Mouse (Mus musculus): Measurements from ENCODE around the gene Dnah5. TPM values are rescaled to one million over a fixed set of nuclear protein-coding genes. Genes with fewer than 3 reads are reported as not detected.

Dnah5 gene
- under 1 TPM; 0.02 to 0.07 TPM for total RNA-seq (2021)
- long read RNA-seq, experiment 1: 0 reads
- long read RNA-seq, experiment 2: 0 reads

DNA sequence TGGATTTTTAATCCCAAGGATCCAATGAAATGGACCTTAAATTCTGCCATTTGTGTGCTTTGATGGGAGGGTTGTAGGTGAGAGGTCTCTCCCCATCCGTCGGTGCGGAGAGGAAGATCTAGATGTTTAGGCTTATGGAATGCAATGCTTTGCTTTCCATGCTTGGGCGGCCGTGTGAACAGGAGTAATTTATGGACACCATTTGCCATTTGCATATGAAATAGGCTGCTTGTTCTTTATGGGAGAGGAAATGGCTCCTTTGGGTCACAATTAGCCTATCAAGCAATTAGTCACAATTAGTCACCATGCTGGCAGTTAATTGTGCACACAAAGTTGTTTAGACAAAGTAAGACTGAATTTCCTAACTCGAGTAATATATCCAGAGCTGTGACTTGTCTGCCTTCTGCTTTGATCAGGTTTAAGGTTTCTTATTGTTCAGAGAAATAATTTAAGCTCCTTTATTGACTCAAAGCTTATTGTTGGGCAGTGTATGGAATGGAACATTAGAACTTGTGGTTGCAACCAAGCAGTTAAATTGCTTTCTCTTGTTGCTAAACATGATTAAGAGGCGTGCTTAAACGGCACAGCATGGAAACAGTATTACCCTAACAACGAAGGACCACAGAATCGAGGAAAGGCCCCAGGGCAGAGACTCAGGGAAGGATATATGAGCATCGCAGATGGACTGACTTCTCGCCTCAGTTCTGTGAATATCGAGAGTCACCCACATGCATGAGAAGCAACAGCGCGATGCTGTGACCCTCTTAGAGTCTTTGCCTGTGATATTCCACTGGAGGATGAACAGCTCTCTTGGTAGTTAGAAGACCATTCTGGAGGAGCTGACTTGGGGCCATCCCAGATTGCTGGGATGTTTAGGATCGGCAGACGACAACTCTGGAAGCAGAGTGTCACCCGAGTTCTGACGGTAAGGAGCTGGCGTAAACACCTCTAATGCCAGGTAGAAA, at the start of gene Dnah5:
Gene Dnah5, plus strand, starts transcription at position 642 of the 965 bp plus-strand sequence.
- DNase-seq: no peak

- peak; percentile 14 for DNase-seq
Measured at GRCm38 (mm10) chr15:28154822-28155501, 48.6 kb upstream of the Dnah5 start.

DNA sequence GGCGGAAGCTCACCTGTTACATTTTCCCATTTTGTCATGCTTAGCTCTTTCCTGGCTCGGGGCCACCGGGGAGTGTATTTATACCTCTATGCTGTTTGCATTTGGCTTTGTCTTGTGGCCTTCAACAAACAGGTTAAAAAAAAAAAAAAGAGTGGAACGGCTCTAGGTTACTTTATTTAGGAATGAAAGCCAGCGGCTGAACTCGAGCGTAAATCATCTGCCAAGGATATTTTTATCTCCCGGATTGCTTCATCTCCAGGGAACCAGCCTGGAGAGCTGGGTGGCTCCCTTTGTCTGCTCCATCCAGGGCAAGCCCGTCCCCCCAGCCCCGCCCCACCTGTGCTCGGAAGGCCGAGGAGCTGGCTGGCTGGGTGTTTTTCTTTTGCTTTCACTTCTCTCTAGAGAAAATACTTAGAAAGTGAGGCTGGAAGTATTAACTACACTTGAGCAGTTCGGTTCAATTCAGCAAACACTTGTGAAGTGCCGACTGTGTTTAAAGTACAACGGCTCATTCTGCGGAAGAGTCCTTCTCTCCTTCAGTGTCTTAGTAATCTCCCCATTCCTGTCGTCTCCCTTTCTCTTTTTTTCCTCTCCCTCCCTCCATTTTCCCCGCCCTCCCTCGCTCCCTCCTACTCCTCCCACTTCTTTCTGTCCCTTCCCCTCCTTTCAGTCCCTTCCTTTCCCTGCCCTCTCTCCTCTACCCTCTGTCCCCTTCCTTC, 44.6 kb upstream of the Dnah5 start:
- peak; percentile 43 for DNase-seq

DNA sequence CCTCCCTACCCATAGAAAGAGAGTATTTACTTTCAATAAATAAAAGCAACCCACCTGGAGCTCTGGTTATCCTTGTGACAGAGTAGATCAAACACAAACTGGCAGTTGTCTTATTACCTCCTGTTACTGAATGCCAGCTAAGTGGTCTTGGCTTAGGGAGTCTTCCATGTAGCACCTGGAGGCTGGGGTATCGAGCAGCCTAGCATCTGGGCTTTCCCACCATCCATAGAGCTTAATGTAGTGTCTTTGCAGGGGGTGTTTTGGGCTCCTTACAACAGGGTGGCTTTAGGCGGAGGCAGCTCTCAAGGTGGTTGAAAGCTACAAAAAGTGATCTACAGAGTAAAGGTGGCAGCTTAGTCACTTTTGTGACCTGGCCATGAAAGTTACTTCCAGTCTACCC, 41.3 kb upstream of the Dnah5 start:
- no peak for DNase-seq

DNA sequence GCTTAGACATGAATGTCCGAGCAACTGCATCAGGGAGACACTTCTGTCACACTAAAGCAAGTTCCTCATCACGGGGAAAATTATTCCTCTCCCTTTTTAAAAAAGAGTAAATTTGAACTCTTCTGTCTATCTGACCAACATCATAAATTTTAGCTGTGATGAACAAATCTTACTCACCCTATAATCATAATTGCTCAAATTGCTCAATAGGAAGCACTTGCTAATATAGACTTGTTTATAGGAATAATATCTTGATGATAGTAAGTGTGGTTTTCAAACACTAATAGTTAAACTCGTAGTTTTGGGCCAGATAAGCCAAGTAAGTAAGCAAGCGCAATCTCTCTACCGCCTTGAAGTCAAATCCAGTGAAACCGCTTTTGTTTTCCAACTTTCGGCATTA, 38.3 kb upstream of the Dnah5 start:
- DNase-seq: no peak

DNA sequence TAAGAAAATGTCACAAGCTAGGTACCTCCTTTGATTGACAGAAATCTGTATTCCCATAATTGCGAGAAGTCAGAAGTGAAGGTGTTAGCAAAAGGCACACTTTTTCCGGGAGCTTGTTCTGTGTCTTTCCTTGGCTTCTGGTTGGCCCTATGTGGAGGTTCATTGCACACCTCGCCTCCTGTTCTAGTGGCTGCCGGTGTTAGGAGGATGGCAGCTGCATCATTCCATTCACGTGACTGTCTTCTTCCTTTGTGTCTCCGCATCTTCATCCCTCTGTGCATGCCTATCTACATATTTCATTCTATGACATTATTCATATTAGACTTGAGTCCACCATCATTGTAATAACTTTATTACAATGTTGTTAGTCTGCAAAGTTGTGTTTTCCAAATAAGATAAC, 37.5 kb upstream of the Dnah5 start:
- no peak for DNase-seq

- DNase-seq: no peak
Measured at GRCm38 (mm10) chr15:28178951-28179350, 24.6 kb upstream of the Dnah5 start.

- no peak for DNase-seq
Measured at GRCm38 (mm10) chr15:28179556-28179955, 24.0 kb upstream of the Dnah5 start.

DNA sequence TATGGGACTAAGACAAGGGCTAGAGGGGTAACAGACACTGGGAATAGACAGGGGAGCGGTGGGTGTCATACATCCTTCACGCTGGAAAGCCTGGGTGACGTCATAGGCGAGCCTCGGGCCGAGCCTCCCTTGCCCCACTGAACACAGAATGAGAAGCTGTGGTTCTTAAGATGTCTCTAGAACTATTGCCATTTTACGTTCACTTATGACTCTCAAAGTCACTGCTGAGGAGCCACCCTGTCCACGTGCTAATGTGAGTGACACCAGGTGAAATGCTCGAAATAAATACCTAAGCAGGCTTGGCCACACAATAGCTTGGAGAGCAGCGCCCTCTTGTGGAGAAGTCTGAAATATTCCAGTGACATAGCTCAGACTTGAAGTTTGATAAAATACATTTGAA, 21.7 kb upstream of the Dnah5 start:
- peak; percentile 77 for DNase-seq

DNA sequence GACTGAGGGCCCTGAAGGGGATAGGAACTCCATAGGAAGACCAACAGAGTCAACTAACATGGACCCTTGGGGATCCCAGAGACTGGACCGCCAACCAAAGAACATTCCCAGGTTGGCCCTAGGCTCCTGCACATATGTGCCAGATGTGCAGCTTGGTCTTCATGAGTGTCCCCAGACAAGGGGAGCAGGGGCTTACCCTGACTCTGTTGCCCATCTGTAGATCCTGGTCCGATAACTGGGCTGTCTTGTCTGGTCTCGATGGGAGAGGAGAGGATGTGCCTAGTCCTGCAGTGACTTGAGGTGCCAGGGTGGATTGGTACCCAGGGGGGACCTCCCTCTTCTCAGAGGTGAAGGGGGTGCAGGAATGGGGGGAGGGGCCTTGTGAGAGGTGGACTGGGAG, 21.0 kb upstream of the Dnah5 start:
- DNase-seq: no peak

DNA sequence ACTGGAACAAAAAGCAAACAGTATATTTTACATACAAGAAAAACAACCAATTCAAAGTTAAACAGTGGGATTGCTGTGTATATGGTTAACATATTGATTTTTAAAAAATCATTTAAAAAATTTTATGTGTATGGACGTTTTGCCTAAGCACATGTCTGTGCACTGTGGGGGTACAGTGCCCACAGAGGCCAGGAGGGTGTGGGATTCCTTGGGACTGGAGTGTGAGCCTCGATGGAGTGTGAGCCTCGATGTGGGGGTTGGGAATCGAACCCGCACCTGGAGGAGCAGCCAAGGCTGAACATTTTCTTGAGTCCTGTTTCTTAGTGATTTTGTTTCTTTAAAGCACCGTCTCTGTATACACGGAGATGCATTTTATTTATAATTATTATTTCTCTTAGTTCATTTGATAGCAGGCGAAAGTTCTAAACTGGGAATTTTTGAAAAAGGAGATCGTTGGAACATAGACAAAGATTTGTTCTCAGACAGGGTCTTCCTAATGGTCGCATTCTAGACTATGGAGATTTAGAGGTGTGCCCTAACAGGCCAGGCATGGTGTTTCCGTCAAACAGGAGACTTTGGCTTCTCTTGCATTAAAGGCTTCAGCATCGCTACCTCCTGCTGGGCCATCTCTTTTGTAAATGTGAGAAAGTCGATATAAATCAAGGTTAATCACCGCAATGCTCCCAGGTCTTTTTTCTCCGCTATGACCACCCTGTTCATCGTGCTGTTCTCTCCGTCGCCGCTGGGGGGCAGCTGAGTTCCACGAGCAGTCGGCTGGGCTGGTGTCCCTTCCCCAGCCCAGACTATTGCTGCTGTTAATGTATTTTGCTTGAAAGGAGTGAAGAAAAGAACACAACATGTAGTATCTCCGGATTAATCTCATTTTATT, 15.8 kb upstream of the Dnah5 start:
- peak; percentile 78 for DNase-seq

DNA sequence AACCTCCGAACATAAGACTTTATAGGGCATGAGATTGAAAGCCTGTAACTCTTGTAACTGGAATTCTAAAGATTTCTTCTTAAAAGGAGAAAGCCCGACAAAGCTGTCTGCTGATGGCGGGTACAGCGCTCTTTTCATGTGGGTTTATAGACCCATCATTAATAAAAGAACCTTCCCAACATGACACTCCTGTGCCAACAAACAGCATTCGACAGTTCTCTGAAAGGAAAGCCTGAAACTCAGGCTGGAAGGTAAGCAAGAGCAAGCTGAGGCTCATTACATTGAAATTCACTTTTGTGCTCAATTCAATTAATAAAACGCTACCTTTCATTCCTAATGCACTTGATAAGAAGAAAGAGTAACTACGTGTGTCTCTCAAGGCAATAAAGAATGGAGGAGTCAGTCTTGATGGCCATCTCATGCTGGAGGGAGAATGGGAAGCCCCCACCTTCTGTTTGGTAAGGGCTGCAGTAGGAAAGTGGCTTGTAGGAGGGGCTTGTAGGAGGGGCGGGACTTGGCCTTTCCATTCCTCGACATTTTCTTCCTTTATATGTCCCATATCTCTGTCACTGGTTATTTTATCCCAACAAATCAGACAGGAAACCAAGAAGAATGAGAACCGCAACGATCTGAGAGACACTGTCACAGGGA, 15.1 kb upstream of the Dnah5 start:
- no peak for DNase-seq

- DNase-seq: no peak
Measured at GRCm38 (mm10) chr15:28189668-28190067, 13.9 kb upstream of the Dnah5 start.

DNA sequence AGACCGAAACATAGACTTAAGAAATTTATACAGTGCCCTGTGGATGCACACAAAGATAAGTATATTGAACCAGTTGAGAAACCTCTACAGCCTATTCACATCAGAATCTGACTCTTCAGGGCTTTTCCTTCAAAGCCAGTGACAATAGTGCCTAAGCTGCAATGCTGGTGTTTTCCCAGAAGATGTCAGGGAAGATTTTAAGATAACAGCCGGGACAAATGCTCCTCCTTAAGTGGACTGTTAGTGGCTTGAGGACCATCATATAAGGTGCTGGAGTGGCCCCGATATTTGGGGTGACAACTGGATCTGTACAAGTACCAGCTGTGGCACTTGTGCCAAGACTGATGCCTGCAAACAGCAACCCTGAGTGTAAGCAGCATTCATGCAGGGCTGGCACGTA, 4.9 kb upstream of the Dnah5 start:
- DNase-seq: no peak

GRCm38 (mm10) chr15:28204626-28205025, 1.1 kb downstream of the Dnah5 start:
- DNase-seq: no peak

DNA sequence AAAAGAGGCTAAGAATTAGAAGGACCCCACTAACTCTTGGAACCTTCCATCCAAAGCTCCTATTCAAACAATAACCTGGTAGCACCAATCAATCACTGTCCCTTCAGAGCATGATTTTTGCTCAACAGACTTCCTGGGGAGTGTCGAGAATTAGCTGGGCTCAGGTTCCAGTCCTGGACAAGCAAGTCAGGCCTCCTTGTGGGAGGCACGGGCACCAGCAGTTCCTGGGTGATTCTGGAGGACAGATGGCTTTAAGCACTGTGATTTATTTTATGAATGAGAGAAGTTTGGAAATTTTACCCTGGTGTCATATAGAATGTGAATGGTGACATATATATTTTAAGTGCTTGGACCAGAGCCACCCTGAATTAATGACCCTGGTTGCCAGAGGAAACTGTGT, 4.0 kb downstream of the Dnah5 start:
- DNase-seq: no peak

GRCm38 (mm10) chr15:28213057-28213456, 9.5 kb downstream of the Dnah5 start:
- no peak for DNase-seq

- no peak for DNase-seq
Measured at GRCm38 (mm10) chr15:28216358-28216757, 12.8 kb downstream of the Dnah5 start.

DNA sequence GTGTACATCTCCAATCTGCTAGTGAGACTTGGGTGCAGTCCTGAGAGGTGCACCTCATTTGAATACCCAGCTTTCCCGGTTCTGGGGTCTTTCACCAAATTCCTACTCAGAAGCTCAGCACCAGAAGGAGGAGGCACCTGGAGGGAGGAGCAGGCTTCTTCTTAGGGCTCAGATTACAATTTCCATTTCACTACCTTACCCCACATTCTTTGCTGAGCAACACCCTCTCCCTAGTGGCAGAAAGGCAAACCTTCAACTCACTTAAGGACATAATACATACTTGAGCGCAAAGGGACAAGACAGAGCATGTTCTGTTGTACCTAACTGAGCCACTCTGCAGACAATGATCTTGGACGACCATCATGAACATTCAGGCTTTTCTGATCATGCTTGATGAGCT, 23.8 kb downstream of the Dnah5 start:
- no peak for DNase-seq

GRCm38 (mm10) chr15:28260250-28260649, 56.7 kb downstream of the Dnah5 start:
- DNase-seq: no peak

DNA sequence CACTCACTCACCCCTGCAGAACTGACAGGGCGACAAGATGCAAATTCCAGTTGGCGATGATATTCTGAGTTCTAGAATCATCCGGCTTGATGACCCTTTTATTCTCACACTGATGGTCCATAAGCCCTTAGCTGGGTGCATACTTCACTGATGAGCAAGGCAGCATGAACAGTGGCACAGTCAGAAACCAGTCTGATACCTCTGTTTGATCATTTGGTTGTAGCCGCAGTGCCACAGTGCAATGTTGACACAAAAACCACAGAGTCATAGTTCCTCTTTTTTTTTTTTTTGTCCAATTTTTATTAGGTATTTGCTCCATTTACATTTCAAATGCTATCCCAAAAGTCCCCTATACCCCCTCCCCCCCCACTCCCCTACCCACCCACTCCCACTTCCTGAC, 95.9 kb downstream of the Dnah5 start:
- DNase-seq: no peak

Data from gastrocnemius, postnatal 10 days (tissue).